In genomic region chr10:41825996-41826395, GRCm38 (mm10) we compare ENCODE assay signal across 29 mouse cellular contexts.
"Had no signal": no experiment of that assay in that cellular context is flagged by ENCODE, and none has a peak within 500 bp of the region (broad histone marks: within the 10 kb centered on the region; RNA-seq: fewer than 3 reads in every experiment).

No protein-coding gene starts in this region.

- H3K27me3 ChIP-seq: heart, embryonic 12.5 days; heart, embryonic 13.5 days; heart, embryonic 15.5 days; hindbrain, embryonic 12.5 days; hindbrain, embryonic 13.5 days; hindbrain, embryonic 15.5 days; intestine, embryonic 15.5 days; kidney, embryonic 15.5 days had no signal

- H3K27ac ChIP-seq: heart, embryonic 13.5 days; heart, embryonic 15.5 days; hindbrain, embryonic 10.5 days; hindbrain, embryonic 12.5 days; hindbrain, embryonic 13.5 days; hindbrain, embryonic 14.5 days; hindbrain, embryonic 15.5 days; hindbrain, postnatal 0 days; intestine, embryonic 15.5 days; kidney, embryonic 15.5 days; kidney, postnatal 0 days; layer of hippocampus, adult 2 months; left cerebral cortex, adult 2 months had no signal

- DNase-seq: heart, postnatal 10 days; heart, postnatal 36 days; heart, postnatal 4 days; kidney, adult 11 months; kidney, adult 18-20 months; kidney, adult 2 months; kidney, adult 8-10 months; kidney, adult 9 months; kidney, postnatal 10 days; kidney, postnatal 14 days; kidney, postnatal 25 days; kidney, postnatal 36 days; kidney, postnatal 4 days; layer of hippocampus, adult 9-11 months; layer of hippocampus, postnatal 36 days had no signal

- H3K9me3 ChIP-seq: heart, embryonic 12.5 days; heart, embryonic 13.5 days; heart, embryonic 15.5 days; hindbrain, embryonic 10.5 days; hindbrain, embryonic 12.5 days; hindbrain, embryonic 13.5 days; hindbrain, embryonic 15.5 days; intestine, embryonic 15.5 days; kidney, embryonic 15.5 days had no signal

- H3K4me3 ChIP-seq: heart, embryonic 12.5 days; heart, embryonic 13.5 days; heart, embryonic 15.5 days; hindbrain, embryonic 10.5 days; hindbrain, embryonic 12.5 days; hindbrain, embryonic 13.5 days; hindbrain, embryonic 15.5 days; intestine, embryonic 15.5 days; kidney, embryonic 15.5 days; layer of hippocampus, adult 2 months; left cerebral cortex, adult 2 months had no signal

- H3K4me1 ChIP-seq: hindbrain, embryonic 10.5 days; hindbrain, embryonic 12.5 days; hindbrain, embryonic 13.5 days; intestine, embryonic 15.5 days had no signal

- H3K36me3 ChIP-seq: heart, embryonic 12.5 days; heart, embryonic 13.5 days; heart, embryonic 15.5 days; hindbrain, embryonic 10.5 days; hindbrain, embryonic 12.5 days; hindbrain, embryonic 13.5 days; hindbrain, embryonic 15.5 days; intestine, embryonic 15.5 days; kidney, embryonic 15.5 days had no signal
